Mouse (Mus musculus) midbrain, embryonic 12.5 days (tissue): Measurements from ENCODE around the gene Ccdc6. TPM values are rescaled to one million over a fixed set of nuclear protein-coding genes. Genes with fewer than 3 reads are reported as not detected.

Experiments used
- ATAC-seq: fragments of 200-750 bp; cut with Nextera tagmentation; 2 replicates; pipeline ENCODE4 v1.8.0; 2017; ENCODE audit warnings: low read depth, moderate TSS enrichment, moderate library complexity; ENCODE audit not compliant: low FRiP score
- H3K27ac ChIP-seq: fragments of 300-500 bp; sonication (generic); replicated peaks from 2 replicates; pipeline ENCODE4 v1.5.1; 2016; ENCODE audit warnings: mild to moderate bottlenecking
- H3K27me3 ChIP-seq: fragments of 300-500 bp; sonication (generic); 2 replicates; pipeline ENCODE4 v1.6.1; 2016; ENCODE audit warnings: mild to moderate bottlenecking
- H3K36me3 ChIP-seq: fragments of 300-500 bp; sonication (generic); 2 replicates; pipeline ENCODE4 v1.6.1; 2016
- H3K4me1 ChIP-seq: fragments of 300-500 bp; sonication (generic); 2 replicates; pipeline ENCODE4 v1.6.1; 2016
- H3K4me2 ChIP-seq: fragments of 300-500 bp; sonication (generic); replicated peaks from 2 replicates; pipeline ENCODE4 v1.6.1; 2016; ENCODE audit warnings: mild to moderate bottlenecking, moderate library complexity
- H3K4me3 ChIP-seq: fragments of 300-500 bp; sonication (generic); 2 replicates; pipeline ENCODE4 v1.5.1; 2016; ENCODE audit warnings: mild to moderate bottlenecking
- H3K9ac ChIP-seq: fragments of 300-500 bp; sonication (generic); replicated peaks from 2 replicates; pipeline ENCODE4 v1.6.1; 2016; ENCODE audit warnings: mild to moderate bottlenecking, moderate library complexity
- H3K9me3 ChIP-seq: fragments of 300-500 bp; sonication (generic); 2 replicates; pipeline ENCODE4 v1.6.1; 2016; ENCODE audit warnings: mild to moderate bottlenecking
- WGBS: fragments of 180-500 bp; shearing (Covaris S2); methylation state at CpG from one replicate; pipeline ENCODE4 v1.1.7; 2016; 5-methylcytosine and 5-hydroxymethylcytosine counted together
- polyA plus RNA-seq: library from polyadenylated mRNA; unstranded; fragments of >200 nt; fragmentation: Nextera tagmentation; extraction: Ambion mirVana; gene quantifications from 2 replicates; pipeline ENCODE4 v1.2.1, GENCODE M21; 2016

The Ccdc6 gene
- polyA plus RNA-seq, 1 experiment from 2014 or later, result 16.2 TPM

DNA sequence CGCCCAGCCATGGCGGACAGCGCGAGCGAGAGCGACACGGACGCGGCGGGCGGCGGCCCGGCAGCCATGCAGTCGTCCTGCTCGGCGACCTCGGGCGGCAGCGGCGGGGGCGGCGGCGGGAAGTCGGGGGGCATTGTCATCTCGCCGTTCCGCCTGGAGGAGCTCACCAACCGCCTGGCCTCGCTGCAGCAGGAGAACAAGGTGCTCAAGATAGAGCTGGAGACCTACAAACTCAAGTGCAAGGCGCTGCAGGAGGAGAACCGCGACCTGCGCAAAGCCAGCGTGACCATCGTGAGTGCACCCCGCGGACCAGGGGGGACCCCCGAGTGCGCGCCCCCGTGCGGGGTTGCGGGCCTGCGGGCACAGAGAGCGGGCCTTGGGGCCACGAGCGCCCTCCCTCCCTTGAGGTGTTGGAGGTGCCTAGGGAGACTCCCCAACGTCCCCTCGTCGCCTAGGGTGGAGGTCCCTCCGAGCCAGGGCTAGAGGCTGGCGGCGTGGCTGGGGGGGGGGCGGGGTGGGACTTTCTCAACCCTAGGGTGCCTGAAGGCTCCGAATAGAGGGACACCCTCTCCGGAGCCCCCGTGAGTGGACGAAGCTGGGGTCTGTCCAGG is 475 bp downstream of the Ccdc6 start:
- WGBS, result under 1% methylated on average over 54 of the region's 58 CpGs
- Histone ChIP-seq H3K9ac (peak overlapping the region; percentile 94), H3K36me3 (peaks cover 11% of the 10 kb centered on the region; the same call in 1 of the 2 replicates), H3K27ac (peak overlapping the region; percentile 82), H3K4me2 (peak overlapping the region; percentile 88), H3K27me3 (no peaks in the 10 kb centered on the region), H3K9me3 (peaks cover 4% of the 10 kb centered on the region; the same call in 1 of the 2 replicates), H3K4me3 (peak overlapping the region; percentile 95), H3K4me1 (peaks cover 36% of the 10 kb centered on the region)
- ATAC-seq, result peak; percentile 38

DNA sequence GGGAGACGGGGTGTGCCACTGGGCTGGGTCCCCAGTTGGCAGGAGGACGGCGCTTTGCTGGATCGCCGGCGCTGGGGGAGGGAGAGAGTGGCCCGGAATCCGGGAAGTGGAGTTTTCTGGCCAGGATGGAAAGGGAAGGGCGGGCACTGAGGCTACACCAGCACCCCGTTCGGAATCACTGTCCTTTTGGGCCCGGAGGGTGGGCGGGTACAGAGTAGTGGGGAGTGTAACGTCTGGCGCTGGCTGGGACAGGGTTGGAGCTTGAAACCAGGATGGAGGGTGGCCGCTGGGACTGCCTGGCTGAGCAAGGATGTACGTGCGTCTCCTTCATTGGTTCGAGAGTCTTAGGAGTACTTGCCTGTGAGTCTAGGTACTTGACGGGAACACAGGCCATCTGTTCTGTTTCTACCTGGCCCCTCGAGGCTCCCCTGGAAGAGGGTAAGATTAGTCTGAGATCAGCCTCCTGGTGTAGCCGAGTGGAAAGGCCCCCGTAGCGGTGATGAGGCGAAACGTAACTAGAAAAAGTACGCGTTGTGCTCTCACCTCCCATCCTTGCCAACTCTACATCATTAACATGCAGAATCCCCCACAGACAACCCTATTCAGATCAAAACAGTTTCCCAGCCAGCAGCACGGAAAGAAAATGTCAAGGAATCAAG is 1.1 kb downstream of the Ccdc6 start:
- peaks cover 36% of the 10 kb centered on the region for H3K4me1 ChIP-seq
- peak; percentile 38 for ATAC-seq
- H3K4me2 ChIP-seq, result peak overlapping the region; percentile 88
- peaks cover 13% of the 10 kb centered on the region for H3K36me3 ChIP-seq
- H3K9me3 ChIP-seq, result peaks cover 4% of the 10 kb centered on the region; the same call in 1 of the 2 replicates
- H3K9ac ChIP-seq, result peak overlapping the region; percentile 94
- H3K27me3 ChIP-seq, result no peaks in the 10 kb centered on the region
- H3K4me3 ChIP-seq, result peak overlapping the region; percentile 95
- peak overlapping the region; percentile 82 for H3K27ac ChIP-seq
- WGBS, result under 1% methylated on average over 29 of the region's 29 CpGs

- H3K4me1 ChIP-seq, result peaks cover 36% of the 10 kb centered on the region
- peak overlapping the region; percentile 94 for H3K9ac ChIP-seq
- H3K27me3 ChIP-seq, result no peaks in the 10 kb centered on the region
- H3K4me2 ChIP-seq, result peak overlapping the region; percentile 88
- WGBS, result 7% methylated on average over 6 of the region's 6 CpGs
- peak overlapping the region; percentile 95 for H3K4me3 ChIP-seq
- H3K27ac ChIP-seq, result peak overlapping the region; percentile 82
- no peak for ATAC-seq
- peaks cover 4% of the 10 kb centered on the region; the same call in 1 of the 2 replicates for H3K9me3 ChIP-seq
- peaks cover 19% of the 10 kb centered on the region for H3K36me3 ChIP-seq
These were observed 1.7 kb downstream of the Ccdc6 start for GRCm38 (mm10) chr10:70098626-70099025.

GRCm38 (mm10) chr10:70099052-70099451 is 2.1 kb downstream of the Ccdc6 start:
- H3K4me3 ChIP-seq, result peak overlapping the region; percentile 95
- H3K9me3 ChIP-seq, result peaks cover 4% of the 10 kb centered on the region; the same call in 1 of the 2 replicates
- peak overlapping the region; percentile 88 for H3K4me2 ChIP-seq
- no peaks in the 10 kb centered on the region for H3K27me3 ChIP-seq
- peaks cover 22% of the 10 kb centered on the region for H3K36me3 ChIP-seq
- 40% methylated on average over 8 of the region's 8 CpGs for WGBS
- peak overlapping the region; percentile 94 for H3K9ac ChIP-seq
- peak overlapping the region; percentile 82 for H3K27ac ChIP-seq
- peaks cover 34% of the 10 kb centered on the region for H3K4me1 ChIP-seq
- ATAC-seq, result no peak

- Histone ChIP-seq H3K27ac (no peak overlapping the region), H3K4me1 (peaks cover 24% of the 10 kb centered on the region), H3K27me3 (no peaks in the 10 kb centered on the region), H3K9me3 (peaks cover 4% of the 10 kb centered on the region; the same call in 1 of the 2 replicates), H3K36me3 (peaks cover 31% of the 10 kb centered on the region), H3K4me3 (no peak overlapping the region), H3K9ac (no peak overlapping the region), H3K4me2 (no peak overlapping the region)
- WGBS, result 100% methylated on average over 4 of the region's 4 CpGs
- ATAC-seq, result no peak
These were observed 5.2 kb downstream of the Ccdc6 start for GRCm38 (mm10) chr10:70102086-70102485.

GRCm38 (mm10) chr10:70108016-70108415 is 11.1 kb downstream of the Ccdc6 start:
- 72% methylated on average over 11 of the region's 13 CpGs for WGBS
- Histone ChIP-seq H3K27me3 (no peaks in the 10 kb centered on the region), H3K27ac (no peak overlapping the region), H3K4me2 (no peak overlapping the region), H3K4me1 (0 out of 2 replicates have a peak, but pooled peaks cover 3% of the 10 kb centered on the region), H3K4me3 (no peak overlapping the region), H3K9ac (no peak overlapping the region), H3K36me3 (peaks cover 18% of the 10 kb centered on the region; the same call in 1 of the 2 replicates), H3K9me3 (no peaks in the 10 kb centered on the region)
- no peak for ATAC-seq

DNA sequence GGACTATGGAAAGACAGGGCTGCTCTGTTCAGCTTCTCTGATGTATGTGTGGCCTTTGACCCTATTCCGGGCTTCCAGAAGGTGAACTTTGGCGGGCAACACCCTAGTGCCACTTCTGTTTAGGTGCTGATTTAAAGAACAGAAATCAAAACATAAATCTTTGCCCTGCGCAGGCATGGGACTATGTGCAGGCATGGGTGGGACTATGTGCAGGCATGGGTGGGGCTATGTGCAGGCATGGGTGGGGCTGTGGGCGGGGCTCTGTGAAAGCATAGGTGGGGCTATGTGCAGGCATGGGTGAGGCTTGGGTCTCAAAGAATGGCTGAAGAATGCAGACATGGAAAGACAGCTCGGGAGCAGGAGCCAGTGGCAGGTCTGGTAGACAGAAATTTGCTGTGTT is 13.1 kb downstream of the Ccdc6 start:
- H3K4me2 ChIP-seq, result no peak overlapping the region
- ATAC-seq, result no peak
- no peak overlapping the region for H3K4me3 ChIP-seq
- H3K36me3 ChIP-seq, result peaks cover 9% of the 10 kb centered on the region; the same call in 1 of the 2 replicates
- WGBS, result 85% methylated on average over 5 of the region's 5 CpGs
- H3K4me1 ChIP-seq, result 0 out of 2 replicates have a peak, but pooled peaks cover under 1% of the 10 kb centered on the region
- no peaks in the 10 kb centered on the region for H3K27me3 ChIP-seq
- H3K9me3 ChIP-seq, result no peaks in the 10 kb centered on the region
- H3K27ac ChIP-seq, result no peak overlapping the region
- no peak overlapping the region for H3K9ac ChIP-seq

GRCm38 (mm10) chr10:70110815-70111214 is 13.9 kb downstream of the Ccdc6 start:
- WGBS, result 92% methylated on average over 7 of the region's 7 CpGs
- no peak overlapping the region for H3K9ac ChIP-seq
- no peaks in the 10 kb centered on the region for H3K9me3 ChIP-seq
- peaks cover 5% of the 10 kb centered on the region; the same call in 1 of the 2 replicates for H3K36me3 ChIP-seq
- no peaks in the 10 kb centered on the region for H3K4me1 ChIP-seq
- no peaks in the 10 kb centered on the region for H3K27me3 ChIP-seq
- H3K4me2 ChIP-seq, result no peak overlapping the region
- ATAC-seq, result no peak
- H3K27ac ChIP-seq, result no peak overlapping the region
- H3K4me3 ChIP-seq, result no peak overlapping the region

DNA sequence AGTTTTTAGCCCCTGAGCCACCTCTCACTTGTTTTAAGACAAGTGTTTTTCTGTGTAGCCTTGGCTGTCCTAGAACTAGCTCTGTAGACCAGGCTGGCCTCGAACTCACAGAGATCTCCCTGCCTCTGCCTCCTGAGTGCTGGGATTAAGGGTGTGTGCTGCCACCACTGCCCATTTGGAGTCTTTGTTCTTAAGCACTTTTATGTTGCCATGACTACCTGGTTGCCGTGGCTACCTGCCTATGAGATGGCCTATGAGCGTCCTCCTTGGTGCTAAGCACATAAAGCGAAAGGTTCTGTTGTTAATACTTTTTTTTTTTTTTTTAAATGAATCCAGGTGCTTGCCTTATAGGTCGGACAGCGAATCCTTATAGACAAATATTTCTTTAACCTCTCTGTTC is 14.7 kb downstream of the Ccdc6 start:
- H3K36me3 ChIP-seq, result no peaks in the 10 kb centered on the region
- no peaks in the 10 kb centered on the region for H3K4me1 ChIP-seq
- no peak for ATAC-seq
- H3K9ac ChIP-seq, result no peak overlapping the region
- H3K4me3 ChIP-seq, result no peak overlapping the region
- no peak overlapping the region for H3K4me2 ChIP-seq
- H3K27me3 ChIP-seq, result no peaks in the 10 kb centered on the region
- H3K9me3 ChIP-seq, result no peaks in the 10 kb centered on the region
- no peak overlapping the region for H3K27ac ChIP-seq
- WGBS, result 93% methylated on average over 6 of the region's 6 CpGs

GRCm38 (mm10) chr10:70114048-70114635 is 17.2 kb downstream of the Ccdc6 start:
- ATAC-seq, result no peak
- H3K36me3 ChIP-seq, result no peaks in the 10 kb centered on the region
- no peak overlapping the region for H3K27ac ChIP-seq
- H3K9me3 ChIP-seq, result no peaks in the 10 kb centered on the region
- H3K9ac ChIP-seq, result no peak overlapping the region
- no peak overlapping the region for H3K4me3 ChIP-seq
- no peaks in the 10 kb centered on the region for H3K27me3 ChIP-seq
- no peak overlapping the region for H3K4me2 ChIP-seq
- H3K4me1 ChIP-seq, result peaks cover 9% of the 10 kb centered on the region
- 96% methylated on average over 8 of the region's 8 CpGs for WGBS

DNA sequence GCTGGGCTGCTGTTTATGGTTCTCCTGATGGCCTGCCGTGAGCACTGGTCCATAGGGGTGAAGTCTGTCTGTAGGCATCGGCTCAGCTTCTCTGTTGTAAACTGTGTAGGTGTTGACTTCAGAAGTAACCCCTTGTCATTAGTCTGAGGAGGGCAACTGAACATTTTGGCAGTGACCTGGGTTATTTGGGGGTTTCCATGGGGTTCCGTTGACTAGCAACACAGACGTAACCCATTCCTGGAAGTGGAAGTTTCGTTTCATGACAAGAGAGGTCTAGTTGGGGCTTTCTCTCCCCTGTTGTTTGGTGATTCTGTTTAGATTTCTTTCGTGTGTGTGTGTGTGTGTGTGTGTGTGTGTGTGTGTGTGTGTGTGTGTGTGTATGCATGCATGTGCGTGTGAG is 19.5 kb downstream of the Ccdc6 start:
- H3K4me3 ChIP-seq, result no peak overlapping the region
- H3K9ac ChIP-seq, result no peak overlapping the region
- peaks cover 32% of the 10 kb centered on the region for H3K4me1 ChIP-seq
- 90% methylated on average over 7 of the region's 7 CpGs for WGBS
- H3K27me3 ChIP-seq, result no peaks in the 10 kb centered on the region
- no peak overlapping the region for H3K27ac ChIP-seq
- no peaks in the 10 kb centered on the region for H3K9me3 ChIP-seq
- H3K36me3 ChIP-seq, result no peaks in the 10 kb centered on the region
- no peak overlapping the region for H3K4me2 ChIP-seq
- no peak for ATAC-seq

DNA sequence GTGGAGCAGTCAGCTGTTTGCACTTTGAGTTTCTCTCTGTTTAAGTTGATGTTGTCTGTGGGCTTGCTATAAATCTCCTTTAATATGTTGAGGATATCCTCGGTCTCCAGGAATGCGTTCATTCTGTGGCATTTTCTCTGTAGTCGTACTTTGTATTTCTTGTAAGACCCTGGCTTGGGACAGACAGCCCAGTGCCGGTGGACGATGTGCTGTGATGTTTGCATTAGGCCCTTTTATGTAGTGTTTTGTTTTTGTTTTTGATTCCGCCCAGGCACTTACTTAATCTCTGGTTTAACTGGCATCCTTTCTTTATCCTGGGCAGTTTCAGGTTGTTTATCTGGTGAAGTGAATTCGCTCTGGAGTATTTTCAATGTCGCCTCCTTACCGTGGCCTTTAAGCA is 22.5 kb downstream of the Ccdc6 start:
- no peaks in the 10 kb centered on the region for H3K27me3 ChIP-seq
- peaks cover 39% of the 10 kb centered on the region for H3K4me1 ChIP-seq
- 20% methylated on average over 9 of the region's 9 CpGs for WGBS
- peak overlapping the region; percentile 74 for H3K27ac ChIP-seq
- H3K36me3 ChIP-seq, result no peaks in the 10 kb centered on the region
- peak overlapping the region; percentile 25 for H3K4me2 ChIP-seq
- no peaks in the 10 kb centered on the region for H3K9me3 ChIP-seq
- no peak overlapping the region for H3K4me3 ChIP-seq
- ATAC-seq, result no peak
- H3K9ac ChIP-seq, result no peak overlapping the region; the same call in 1 of the 2 replicates
